Mouse (Mus musculus) liver, embryonic 11.5 days (tissue): Measurements from ENCODE around the gene 5430419D17Rik. TPM values are rescaled to one million over a fixed set of nuclear protein-coding genes. Genes with fewer than 3 reads are reported as not detected.

Experiments
- ATAC-seq: fragments of 200-750 bp; cut with Nextera tagmentation; replicated peaks from 2 replicates; pipeline ENCODE4 v1.8.0; 2017; ENCODE audit warnings: moderate number of reproducible peaks, mild to moderate bottlenecking, moderate TSS enrichment, moderate library complexity; ENCODE audit not compliant: low FRiP score
- DNase-seq: peaks from one replicate; pipeline ENCODE4 v3.0.0-alpha.2; 2017; ENCODE audit warnings: low spot score
- H3K27ac ChIP-seq: fragments of 300-500 bp; sonication (generic); 2 replicates; pipeline ENCODE4 v1.5.1; 2014; ENCODE audit warnings: mild to moderate bottlenecking, low read depth, low read length, control low read depth
- H3K27me3 ChIP-seq: fragments of 300-500 bp; sonication (generic); replicated peaks from 2 replicates; pipeline ENCODE4 v1.6.1; 2014; ENCODE audit warnings: low read length, mixed read lengths; ENCODE audit not compliant: control insufficient read depth, insufficient read depth
- H3K36me3 ChIP-seq: fragments of 300-500 bp; sonication (generic); 2 replicates; pipeline ENCODE4 v1.6.1; 2014; ENCODE audit warnings: mild to moderate bottlenecking, low read length, moderate library complexity, mixed read lengths; ENCODE audit not compliant: control insufficient read depth, insufficient read depth
- H3K4me1 ChIP-seq: fragments of 300-500 bp; sonication (generic); replicated peaks from 2 replicates; pipeline ENCODE4 v1.6.1; 2014; ENCODE audit warnings: low read length, mixed read lengths; ENCODE audit not compliant: control insufficient read depth, insufficient read depth
- H3K4me2 ChIP-seq: fragments of 300-500 bp; sonication (generic); 2 replicates; pipeline ENCODE4 v1.6.1; 2014; ENCODE audit warnings: mild to moderate bottlenecking, control low read depth, moderate library complexity
- H3K4me3 ChIP-seq: fragments of 300-500 bp; sonication (generic); 2 replicates; pipeline ENCODE4 v1.5.1; 2014; ENCODE audit warnings: low read depth, low read length, control low read depth
- H3K9ac ChIP-seq: fragments of 300-500 bp; sonication (generic); 2 replicates; pipeline ENCODE4 v1.6.1; 2014; ENCODE audit warnings: low read depth, low read length, control low read depth
- H3K9me3 ChIP-seq: fragments of 300-500 bp; sonication (generic); 2 replicates; pipeline ENCODE4 v1.6.1; 2016; ENCODE audit warnings: low read length, inconsistent platforms, mixed read lengths; ENCODE audit not compliant: control insufficient read depth
- WGBS: fragments of 180-500 bp; shearing (Covaris S2); extraction: QIAGEN DNeasy Blood & Tissue Kit; methylation state at CpG from one replicate; pipeline ENCODE4 v1.1.7; 2014; 5-methylcytosine and 5-hydroxymethylcytosine counted together
- polyA plus RNA-seq: library from polyadenylated mRNA; unstranded; fragments of >200 nt; fragmentation: Nextera tagmentation; extraction: Ambion mirVana; gene quantifications from 2 replicates; pipeline ENCODE4 v1.2.1, GENCODE M21; 2014

Gene 5430419D17Rik
- polyA plus RNA-seq, 1 experiment from 2014 or later = not detected

DNA sequence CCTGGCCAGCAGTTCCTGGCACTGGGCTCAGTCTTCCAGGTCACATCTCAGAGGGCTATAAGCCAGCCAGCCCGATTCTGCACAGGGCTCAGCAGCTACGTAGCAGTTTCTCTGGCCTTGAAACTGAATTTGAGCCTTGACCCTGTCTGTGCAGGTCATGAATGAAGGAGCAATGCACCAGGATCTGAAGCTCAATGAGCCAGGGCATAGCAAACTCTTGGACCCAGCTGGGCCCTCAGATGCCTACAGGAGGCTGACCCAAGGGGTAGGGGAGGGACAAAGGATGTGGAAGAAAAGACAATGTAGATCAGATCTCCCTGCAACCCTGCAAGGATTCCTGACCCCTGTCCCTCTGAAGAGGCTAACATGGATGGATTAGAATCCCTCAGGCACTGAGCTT lies 148.0 kb downstream of the 5430419D17Rik start, which contains the start of gene Cuzd1:
Cuzd1 (minus strand) TSS at position 101 of the 400 bp plus-strand sequence.
- 85% methylated on average over 2 of the region's 2 CpGs for WGBS

DNA sequence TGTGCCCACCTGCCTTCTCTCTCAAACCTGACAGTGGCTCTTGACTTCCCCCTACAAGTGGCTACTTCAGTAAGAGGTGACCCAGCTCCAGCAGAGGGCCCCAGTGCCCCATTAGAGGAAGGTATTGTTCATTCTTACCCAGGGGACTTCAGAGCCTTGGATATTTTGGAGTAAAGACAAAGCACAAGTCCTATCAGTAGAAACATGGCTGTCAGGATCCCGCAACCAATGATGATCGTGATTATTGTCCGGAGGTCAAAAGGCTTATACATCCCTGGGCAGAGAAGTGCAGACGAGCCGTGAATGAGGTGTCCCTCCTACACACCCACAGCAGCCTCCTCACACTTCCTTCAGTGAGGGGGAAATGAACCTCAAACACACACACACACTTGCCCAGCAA lies 152.9 kb downstream of the 5430419D17Rik start:
- WGBS = 80% methylated on average over 5 of the region's 5 CpGs

More for the DNA sequence above, 148.0 kb downstream of the 5430419D17Rik start, which contains the start of gene Cuzd1:
- H3K36me3 ChIP-seq = no peaks in the 10 kb centered on the region
- no peak within 1 kb of the TSS for H3K27ac ChIP-seq
- no peak within 1 kb of the TSS for H3K4me3 ChIP-seq
- ATAC-seq (no peak), DNase-seq (no peak)
- no peaks in the 10 kb centered on the region for H3K9me3 ChIP-seq
- no peak within 1 kb of the TSS for H3K4me2 ChIP-seq
- no peaks in the 10 kb centered on the region for H3K27me3 ChIP-seq
- H3K4me1 ChIP-seq = no peaks in the 10 kb centered on the region
- H3K9ac ChIP-seq = no peak within 1 kb of the TSS

DNA sequence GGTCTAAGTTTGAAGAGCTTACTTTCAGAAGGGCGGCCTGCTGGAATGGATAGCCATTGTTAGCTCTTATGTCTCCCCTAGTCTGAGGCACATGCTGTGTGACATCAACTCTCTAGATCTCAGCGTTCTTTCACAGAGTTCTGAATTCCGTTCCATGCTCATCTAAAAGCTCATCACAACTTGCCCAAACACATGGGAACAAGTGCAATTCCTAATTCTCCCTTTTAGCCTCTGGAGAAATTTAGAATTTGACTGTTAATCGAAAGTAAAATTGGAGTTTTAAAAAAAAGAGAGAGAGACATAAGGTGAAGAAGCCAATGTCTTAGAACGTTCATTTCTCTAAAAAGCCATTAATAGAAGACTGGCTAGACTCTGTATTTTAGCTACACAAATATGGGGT lies 155.2 kb downstream of the 5430419D17Rik start, which contains the start of gene Fam24b:
Fam24b (minus strand) TSS at position 101 of the 400 bp plus-strand sequence.
- H3K27ac ChIP-seq = no peak within 1 kb of the TSS
- no peaks in the 10 kb centered on the region for H3K27me3 ChIP-seq
- H3K9me3 ChIP-seq = no peaks in the 10 kb centered on the region
- 90% methylated on average over 5 of the region's 5 CpGs for WGBS
- H3K4me1 ChIP-seq = no peaks in the 10 kb centered on the region
- no peaks in the 10 kb centered on the region for H3K36me3 ChIP-seq
- H3K4me3 ChIP-seq = no peak within 1 kb of the TSS
- no peak for DNase-seq
- no peak within 1 kb of the TSS for H3K9ac ChIP-seq
- H3K4me2 ChIP-seq = no peak within 1 kb of the TSS
- ATAC-seq = no peak

More for the DNA sequence above, 152.9 kb downstream of the 5430419D17Rik start:
- H3K4me2 ChIP-seq = no peak overlapping the region
- no peaks in the 10 kb centered on the region for H3K9me3 ChIP-seq
- H3K4me1 ChIP-seq = no peaks in the 10 kb centered on the region
- H3K4me3 ChIP-seq = no peak overlapping the region
- H3K27ac ChIP-seq = no peak overlapping the region
- no peaks in the 10 kb centered on the region for H3K36me3 ChIP-seq
- H3K9ac ChIP-seq = no peak overlapping the region
- DNase-seq (no peak), ATAC-seq (no peak)
- H3K27me3 ChIP-seq = no peaks in the 10 kb centered on the region

DNA sequence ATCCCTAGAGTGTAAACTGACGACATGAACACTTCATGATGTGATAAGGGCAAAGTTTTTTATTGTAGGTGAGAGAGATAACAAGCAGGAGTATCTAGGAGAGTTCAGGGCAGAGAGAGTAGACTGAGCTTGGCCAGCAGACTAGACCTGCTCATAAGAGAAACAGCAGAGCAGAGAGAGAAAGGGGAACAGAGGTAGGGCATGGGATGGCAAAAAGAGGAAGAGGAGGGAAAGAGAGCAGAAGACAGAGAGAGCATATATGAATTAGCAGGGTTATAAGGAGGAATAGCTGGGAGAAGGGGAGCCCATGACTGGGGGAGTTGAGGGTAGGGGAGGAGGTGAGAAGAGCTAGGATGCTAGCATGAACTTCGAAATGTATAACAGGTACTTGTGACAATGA lies 157.5 kb downstream of the 5430419D17Rik start:
- no peak for ATAC-seq

DNA sequence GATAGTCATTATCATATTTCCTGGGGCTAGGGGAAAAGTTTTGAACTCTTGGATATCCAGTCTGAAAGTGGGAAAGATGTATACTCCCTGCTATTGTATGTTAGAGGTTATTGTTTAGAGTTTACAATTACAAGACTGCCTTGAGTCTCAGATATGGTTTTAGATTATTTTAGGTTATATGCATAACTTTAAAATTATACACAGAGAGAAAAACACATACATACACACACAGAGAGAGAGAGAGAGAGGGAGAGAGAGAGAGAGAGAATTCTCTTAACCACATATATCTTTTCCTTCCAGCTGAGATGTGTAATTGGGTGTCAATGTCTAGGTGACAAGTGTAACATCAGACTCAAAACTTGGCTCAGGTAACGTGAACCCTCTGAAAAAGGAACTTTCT lies 159.4 kb downstream of the 5430419D17Rik start, which contains the start of gene Fam24a:
Fam24a (plus strand) TSS at position 301 of the 400 bp plus-strand sequence.
- H3K9ac ChIP-seq = no peak within 1 kb of the TSS
- ATAC-seq (no peak), DNase-seq (no peak)
- H3K27me3 ChIP-seq = no peaks in the 10 kb centered on the region
- H3K27ac ChIP-seq = no peak within 1 kb of the TSS
- H3K4me1 ChIP-seq = no peaks in the 10 kb centered on the region
- no peaks in the 10 kb centered on the region for H3K9me3 ChIP-seq
- no peaks in the 10 kb centered on the region for H3K36me3 ChIP-seq
- 59% methylated on average over 1 of the region's 1 CpGs for WGBS
- no peak within 1 kb of the TSS for H3K4me3 ChIP-seq
- no peak within 1 kb of the TSS for H3K4me2 ChIP-seq

More for the DNA sequence above, 157.5 kb downstream of the 5430419D17Rik start:
- Histone ChIP-seq H3K27ac (no peak overlapping the region), H3K9ac (no peak overlapping the region), H3K9me3 (no peaks in the 10 kb centered on the region), H3K4me1 (no peaks in the 10 kb centered on the region), H3K4me2 (no peak overlapping the region), H3K27me3 (no peaks in the 10 kb centered on the region), H3K4me3 (no peak overlapping the region), H3K36me3 (no peaks in the 10 kb centered on the region)
- 64% methylated on average over 2 of the region's 2 CpGs for WGBS
- no peak for DNase-seq

DNA sequence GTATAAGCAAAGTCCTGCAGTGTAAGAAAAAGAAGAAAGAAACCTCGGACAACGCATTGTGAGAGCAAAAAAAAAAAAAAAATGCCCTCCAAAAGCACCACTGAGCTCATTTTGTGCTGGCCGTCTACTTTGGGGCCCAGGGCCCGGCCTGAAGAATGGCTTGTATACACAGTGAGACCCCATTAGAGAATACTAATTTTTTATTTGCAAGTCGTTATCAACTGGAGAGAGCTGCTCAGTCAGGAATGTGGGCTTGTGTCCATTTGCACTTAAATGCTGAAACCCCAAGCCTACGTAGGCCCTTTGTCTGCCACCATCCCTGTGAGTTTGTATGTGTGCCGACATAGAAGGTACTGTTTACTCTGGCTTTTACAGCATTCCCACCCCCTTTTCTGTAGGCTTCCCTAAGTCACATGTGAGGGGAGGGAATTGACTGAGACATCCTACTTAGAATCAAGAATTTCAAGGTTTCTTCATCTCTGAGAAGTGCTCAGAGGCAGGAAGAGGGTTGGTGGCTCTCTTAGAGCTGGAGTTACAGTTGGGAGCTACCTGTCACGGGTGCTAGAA lies 163.4 kb downstream of the 5430419D17Rik start:
- no peak overlapping the region for H3K4me3 ChIP-seq
- no peak overlapping the region for H3K4me2 ChIP-seq
- DNase-seq = no peak
- peaks cover 6% of the 10 kb centered on the region for H3K36me3 ChIP-seq
- H3K27ac ChIP-seq = no peak overlapping the region
- no peak overlapping the region for H3K9ac ChIP-seq
- no peaks in the 10 kb centered on the region for H3K9me3 ChIP-seq
- H3K27me3 ChIP-seq = no peaks in the 10 kb centered on the region
- no peaks in the 10 kb centered on the region for H3K4me1 ChIP-seq
- WGBS = 74% methylated on average over 8 of the region's 8 CpGs
- ATAC-seq = no peak

DNA sequence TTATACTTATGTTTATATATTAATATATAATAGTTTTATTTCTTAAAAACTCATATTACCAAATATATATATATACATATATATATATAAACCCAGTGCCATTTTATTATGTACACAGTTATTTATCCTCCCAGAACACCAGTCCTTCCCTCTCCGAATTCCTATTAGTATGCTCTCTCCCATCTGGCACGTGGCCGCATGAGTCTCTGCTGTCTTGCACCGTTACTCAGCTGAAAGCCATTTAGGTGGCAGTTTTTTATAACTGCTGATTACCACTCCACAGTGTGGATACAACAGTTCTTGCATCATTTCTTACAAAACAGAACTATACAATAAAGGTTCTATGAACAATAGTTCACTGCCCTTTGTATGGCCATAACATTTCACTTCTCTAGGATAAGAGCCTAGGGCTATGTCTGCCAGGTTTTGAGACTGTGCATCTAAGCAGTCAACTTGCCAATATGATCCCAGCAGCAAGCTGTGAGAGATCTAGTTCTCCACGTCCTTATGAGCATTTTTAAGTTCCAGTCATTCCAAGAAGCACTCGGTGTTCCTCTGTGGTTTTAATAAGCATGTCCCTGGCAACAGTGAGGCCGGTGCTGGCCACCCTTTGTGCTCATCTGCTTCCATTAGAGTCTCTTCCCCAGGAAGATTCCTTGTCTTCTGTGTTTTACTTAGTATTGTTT lies 171.8 kb downstream of the 5430419D17Rik start:
- H3K27me3 ChIP-seq = no peaks in the 10 kb centered on the region
- H3K27ac ChIP-seq = no peak overlapping the region
- H3K9ac ChIP-seq = no peak overlapping the region
- 91% methylated on average over 7 of the region's 7 CpGs for WGBS
- no peak overlapping the region for H3K4me3 ChIP-seq
- no peak for DNase-seq
- no peak overlapping the region for H3K4me2 ChIP-seq
- H3K4me1 ChIP-seq = no peaks in the 10 kb centered on the region
- no peak for ATAC-seq
- H3K9me3 ChIP-seq = no peaks in the 10 kb centered on the region
- H3K36me3 ChIP-seq = peaks cover 32% of the 10 kb centered on the region
